Mouse (Mus musculus) forelimb bud, embryonic 11.5 days (tissue): Measurements from ENCODE around the gene Gm3029.
"Not testable (repeated sequence)": the region's sequence is repeated elsewhere in the genome, so short reads cannot be mapped to it uniquely, and the experiment has no call there.

Experiments used
- DNase-seq: peaks from one replicate; pipeline ENCODE4 v3.0.0-alpha.2; 2012; ENCODE audit warnings: low read depth, low spot score

Gene Gm3029

GRCm38 (mm10) chr14:3931456-3931855 lies at the start of gene Gm3029:
Gene Gm3029 (plus strand): TSS chr14:3931756.
- not testable (repeated sequence) for DNase-seq

GRCm38 (mm10) chr14:3883872-3884271 lies 47.7 kb upstream of the Gm3029 start, which contains the start of gene Gm2916:
Gene Gm2916 (plus strand): TSS chr14:3884172.
- not testable (repeated sequence) for DNase-seq

GRCm38 (mm10) chr14:3963247-3963646 lies 31.7 kb downstream of the Gm3029 start, which contains the start of gene Gm3095:
Gene Gm3095 (plus strand): TSS chr14:3963547.
- DNase-seq = not testable (repeated sequence)
